Mouse (Mus musculus) cerebellum, adult (tissue): ENCODE data around the gene Gabarap.

Experiments
- ATAC-seq: cut with Nextera tagmentation; 2 replicates; pipeline ENCODE4 v1.9.2; 2017; ENCODE audit warnings: mild to moderate bottlenecking, moderate library complexity, mixed read lengths; ENCODE audit not compliant: insufficient number of reproducible peaks, low FRiP score, low TSS enrichment

Gabarap gene

GRCm38 (mm10) chr11:70040184-70040583 lies 49.2 kb downstream of the Gabarap start:
- ATAC-seq = no peak

GRCm38 (mm10) chr11:70042309-70043085 lies 51.6 kb downstream of the Gabarap start:
- no peak for ATAC-seq

- no peak for ATAC-seq
Measured at GRCm38 (mm10) chr11:70043665-70044064, 52.7 kb downstream of the Gabarap start.
